Mouse (Mus musculus): Measurements from ENCODE around the gene Npff.

GRCm38 (mm10) chr15:102517976-102518858, 6.5 kb downstream of the Npff start, which contains the start of gene Tarbp2:
- TF ChIP-seq CTCF (IDR thresholded peaks at IDR 0.05; ENCODE audit: low read depth, low read length) (no peak), POLR2AphosphoS5 (IDR thresholded peaks at IDR 0.05; ENCODE audit: insufficient replicate concordance, low read depth, low read length) (no peak)

All from G1E (cell line).